Mouse (Mus musculus) gastrocnemius, postnatal 10 days (tissue): ENCODE results near the gene 1700003E16Rik. TPM values are rescaled to one million over a fixed set of nuclear protein-coding genes. Genes with fewer than 3 reads are reported as not detected.

Experiments used
- DNase-seq: peaks from one replicate; pipeline ENCODE4 v3.0.0; 2021; ENCODE audit warnings: mixed read lengths
- long read RNA-seq, 2 experiments: library from polyadenylated mRNA; stranded (forward); transcript quantifications; one replicate each; pipeline ENCODE4 v2.0.0; 2021
- total RNA-seq, 2 experiments: library from RNA; stranded (reverse); gene quantifications; 2 replicates each; pipeline ENCODE4 v1.2.3; 2021

The 1700003E16Rik gene
- total RNA-seq = under 1 TPM in 1 of 2 experiments, not detected in 1; 0.23 TPM
- long read RNA-seq, experiment 1 = 0 reads
- long read RNA-seq, experiment 2 = 0 reads

DNA sequence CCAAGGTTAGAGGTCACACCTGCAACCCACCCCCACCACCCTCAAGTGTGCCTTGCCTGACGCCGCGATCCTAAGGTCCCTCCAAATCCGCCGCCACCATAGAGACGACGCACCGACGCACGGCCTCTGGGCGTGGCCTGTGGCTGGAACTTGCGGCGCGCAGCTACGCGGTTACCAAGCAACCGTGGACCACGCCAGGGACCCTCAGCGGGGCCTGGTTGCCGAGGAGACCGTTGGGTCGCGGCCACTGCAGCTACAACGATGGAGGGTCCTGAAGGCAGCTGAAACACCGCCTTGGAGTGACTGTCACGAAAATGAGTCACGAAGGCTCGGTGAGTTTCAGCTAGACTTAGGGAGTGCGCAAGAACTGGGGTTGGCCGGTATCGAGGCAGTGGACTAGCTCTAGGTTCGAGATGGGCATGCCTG is at the start of gene 1700003E16Rik, which contains the start of gene Wdr54:
1700003E16Rik (plus strand) TSS at position 146 of the 426 bp plus-strand sequence.
Wdr54 (minus strand) TSS at position 139 of the 426 bp plus-strand sequence.
- DNase-seq = peak; percentile 48

DNA sequence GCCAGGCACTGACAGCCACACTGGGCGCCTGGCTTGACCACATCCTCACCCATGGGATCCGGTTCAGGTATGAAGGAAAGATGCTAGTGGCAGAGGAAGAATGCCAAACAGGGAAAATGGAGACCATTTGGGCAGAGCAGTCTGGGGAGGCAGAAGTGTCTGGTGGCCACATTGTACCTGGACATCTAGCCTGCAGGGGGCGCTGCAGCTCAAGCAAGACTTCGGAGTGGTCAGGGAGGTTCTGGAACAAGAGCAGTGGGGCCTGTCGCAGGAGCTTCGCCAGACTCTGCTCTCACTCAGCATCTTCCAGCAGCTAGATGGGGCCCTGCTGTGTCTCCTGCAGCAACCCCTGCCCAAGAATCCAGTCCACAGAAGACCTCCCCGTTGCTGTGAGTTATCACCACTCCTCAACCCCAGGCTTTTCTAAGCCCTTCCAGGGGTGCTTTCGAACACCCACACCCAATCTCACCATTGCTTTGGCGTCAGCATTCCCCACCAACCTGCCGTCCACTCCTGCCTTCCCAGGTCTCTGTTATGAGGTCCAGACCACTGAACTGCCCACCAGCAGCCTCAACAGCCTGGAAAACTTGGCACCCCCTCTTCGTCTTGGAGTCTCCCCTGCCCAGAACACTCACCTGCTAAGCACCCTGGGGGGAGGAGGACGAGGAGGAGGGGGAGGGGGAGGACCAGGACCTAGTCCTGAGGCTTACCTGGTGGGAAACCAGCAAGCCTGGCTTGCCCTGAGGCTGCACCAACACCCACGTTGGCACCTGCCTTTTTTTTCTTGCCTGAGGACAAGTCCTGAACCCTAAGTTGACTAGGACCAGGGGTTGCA is 48.4 kb upstream of the 1700003E16Rik start:
- DNase-seq = peak; percentile 88

DNA sequence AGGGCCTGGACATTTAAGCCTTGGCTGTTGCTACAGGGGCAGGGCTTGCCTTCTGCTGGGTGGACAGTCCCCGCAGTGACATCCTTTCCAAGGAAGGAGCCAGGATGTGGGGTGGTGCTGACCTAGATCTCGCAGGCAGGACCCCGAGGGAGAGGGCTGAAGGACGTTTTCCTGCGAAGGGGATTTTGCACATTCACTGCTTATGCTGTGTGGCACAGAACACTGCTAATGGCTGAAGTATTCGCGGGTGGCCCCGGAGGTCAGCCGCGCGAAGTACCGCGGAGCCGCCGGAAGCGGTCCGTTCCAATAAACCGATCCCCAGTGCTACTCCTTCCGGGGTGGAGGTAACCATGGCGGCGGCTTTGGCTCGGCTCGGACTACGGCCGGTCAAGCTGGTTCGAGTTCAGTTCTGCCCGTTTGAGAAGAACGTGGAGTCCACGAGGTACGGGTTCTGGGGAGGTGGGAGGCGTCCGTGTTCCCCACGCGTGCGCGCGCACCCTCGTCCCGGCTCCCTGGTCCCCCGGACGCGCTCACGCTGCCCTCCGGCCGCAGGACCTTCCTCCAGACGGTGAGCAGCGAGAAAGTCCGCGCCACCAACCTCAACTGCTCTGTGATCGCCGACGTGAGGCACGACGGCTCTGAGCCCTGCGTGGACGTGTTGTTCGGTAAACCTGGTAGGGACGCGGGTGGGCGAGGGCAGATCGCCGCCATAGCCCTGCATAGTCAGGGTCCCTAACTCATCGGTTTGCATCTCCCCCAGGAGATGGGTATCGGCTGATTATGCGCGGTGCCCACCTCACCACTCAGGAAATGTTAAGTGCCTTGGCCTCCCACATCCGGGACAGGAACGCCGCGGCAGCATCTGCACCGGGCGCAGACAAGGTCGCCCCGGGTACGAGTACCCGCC is 47.2 kb upstream of the 1700003E16Rik start, which contains the start of gene Mrpl53:
Mrpl53 (plus strand) TSS at position 279 of the 907 bp plus-strand sequence.
- DNase-seq = peak; percentile 84

- no peak for DNase-seq
Observed at GRCm38 (mm10) chr6:83111510-83112136, 44.6 kb upstream of the 1700003E16Rik start.

DNA sequence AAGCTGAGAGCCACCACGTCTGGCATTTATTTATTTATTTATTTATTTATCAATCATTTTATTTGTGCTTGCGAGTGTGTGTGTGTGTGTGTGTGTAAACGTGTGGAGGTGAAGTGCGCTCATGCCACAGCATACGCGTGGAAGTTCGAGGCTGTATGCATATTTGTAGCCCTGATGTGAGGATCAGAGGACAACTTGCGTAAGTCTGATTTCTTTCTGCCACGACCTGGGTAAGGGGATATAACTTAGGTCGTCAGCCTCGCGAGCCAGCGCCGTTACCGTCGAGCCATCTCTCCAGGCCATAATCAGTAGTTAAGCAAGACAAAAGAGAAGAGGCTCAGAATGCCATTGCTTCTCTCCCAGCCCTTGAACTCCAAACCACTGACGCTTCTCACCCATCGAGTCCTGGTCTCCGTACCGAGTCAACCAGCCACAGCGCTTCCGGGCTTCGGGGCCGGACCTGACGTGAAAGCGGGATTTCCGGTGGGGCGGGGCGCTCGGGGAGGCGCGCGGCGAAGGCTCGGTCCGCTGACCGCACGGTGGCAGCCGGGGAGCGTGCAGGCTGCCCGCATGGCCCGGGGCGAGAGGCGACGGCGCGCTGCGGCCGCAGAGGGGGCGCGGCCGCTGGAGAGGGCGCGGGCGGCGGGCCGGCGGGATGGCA is 41.1 kb upstream of the 1700003E16Rik start, which contains the start of gene Mogs:
Mogs (plus strand) TSS at position 486 of the 661 bp plus-strand sequence.
- peak; percentile 94 for DNase-seq

DNA sequence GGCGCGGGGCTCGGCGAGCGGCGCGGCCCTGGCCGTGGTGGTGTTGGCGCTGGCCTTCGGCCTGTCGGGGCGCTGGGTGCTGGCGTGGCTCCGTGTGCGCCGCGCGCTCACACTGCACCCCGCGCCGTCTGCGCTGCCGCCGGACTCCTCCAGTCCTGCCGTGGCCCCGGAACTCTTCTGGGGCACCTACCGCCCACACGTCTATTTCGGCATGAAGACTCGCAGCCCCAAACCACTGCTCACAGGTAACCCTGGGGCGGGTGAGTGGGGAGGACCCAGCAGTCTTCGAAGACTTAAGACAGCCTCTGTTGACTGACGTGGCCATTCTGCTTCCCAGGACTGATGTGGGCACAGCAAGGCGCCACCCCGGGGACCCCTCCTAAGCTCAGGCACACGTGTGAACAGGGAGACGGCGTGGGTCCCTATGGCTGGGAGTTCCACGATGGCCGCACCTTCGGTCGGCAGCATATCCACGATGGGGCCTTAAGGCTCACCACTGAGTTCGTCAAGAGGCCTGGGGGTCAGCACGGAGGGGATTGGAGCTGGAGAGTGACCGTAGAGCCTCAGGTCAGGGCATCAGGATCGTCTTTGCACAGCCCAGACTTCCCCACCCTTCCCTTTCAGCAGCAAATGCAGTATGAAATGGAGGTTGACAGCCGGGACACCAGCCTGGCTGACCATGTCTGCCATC is 40.4 kb upstream of the 1700003E16Rik start:
- DNase-seq = no peak

GRCm38 (mm10) chr6:83116373-83117164 is 39.6 kb upstream of the 1700003E16Rik start:
- no peak for DNase-seq

DNA sequence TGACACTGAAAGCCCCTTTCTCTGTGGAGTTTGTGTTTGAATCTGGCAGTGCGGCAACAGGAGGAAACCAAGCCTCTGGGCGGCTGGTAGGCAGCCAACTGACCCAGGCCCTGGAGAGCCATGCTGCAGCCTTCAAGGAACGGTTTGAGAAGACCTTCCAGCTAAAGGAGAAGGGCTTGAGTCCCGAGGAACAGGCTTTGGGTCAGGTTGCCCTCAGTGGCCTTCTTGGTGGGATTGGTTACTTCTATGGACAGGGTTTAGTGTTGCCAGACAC is 39.1 kb upstream of the 1700003E16Rik start:
- no peak for DNase-seq

GRCm38 (mm10) chr6:83117616-83118015 is 38.6 kb upstream of the 1700003E16Rik start:
- no peak for DNase-seq

DNA sequence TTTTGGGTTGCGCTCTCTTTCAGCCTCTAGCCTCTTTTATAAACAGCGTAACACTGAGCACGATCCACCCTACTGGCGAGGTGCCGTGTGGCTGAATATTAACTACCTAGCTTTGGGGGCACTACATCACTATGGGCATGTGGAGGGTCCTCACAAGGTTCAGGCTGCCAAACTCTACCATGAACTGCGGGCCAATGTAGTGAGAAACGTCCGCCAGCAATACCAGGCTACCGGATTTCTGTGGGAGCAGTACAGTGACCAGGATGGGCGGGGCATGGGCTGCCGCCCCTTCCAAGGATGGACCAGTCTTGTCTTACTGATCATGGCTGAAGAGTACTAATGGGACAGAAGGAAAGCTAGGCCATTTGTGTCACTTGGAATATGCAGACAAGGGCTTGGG is 37.8 kb upstream of the 1700003E16Rik start:
- DNase-seq = no peak

DNA sequence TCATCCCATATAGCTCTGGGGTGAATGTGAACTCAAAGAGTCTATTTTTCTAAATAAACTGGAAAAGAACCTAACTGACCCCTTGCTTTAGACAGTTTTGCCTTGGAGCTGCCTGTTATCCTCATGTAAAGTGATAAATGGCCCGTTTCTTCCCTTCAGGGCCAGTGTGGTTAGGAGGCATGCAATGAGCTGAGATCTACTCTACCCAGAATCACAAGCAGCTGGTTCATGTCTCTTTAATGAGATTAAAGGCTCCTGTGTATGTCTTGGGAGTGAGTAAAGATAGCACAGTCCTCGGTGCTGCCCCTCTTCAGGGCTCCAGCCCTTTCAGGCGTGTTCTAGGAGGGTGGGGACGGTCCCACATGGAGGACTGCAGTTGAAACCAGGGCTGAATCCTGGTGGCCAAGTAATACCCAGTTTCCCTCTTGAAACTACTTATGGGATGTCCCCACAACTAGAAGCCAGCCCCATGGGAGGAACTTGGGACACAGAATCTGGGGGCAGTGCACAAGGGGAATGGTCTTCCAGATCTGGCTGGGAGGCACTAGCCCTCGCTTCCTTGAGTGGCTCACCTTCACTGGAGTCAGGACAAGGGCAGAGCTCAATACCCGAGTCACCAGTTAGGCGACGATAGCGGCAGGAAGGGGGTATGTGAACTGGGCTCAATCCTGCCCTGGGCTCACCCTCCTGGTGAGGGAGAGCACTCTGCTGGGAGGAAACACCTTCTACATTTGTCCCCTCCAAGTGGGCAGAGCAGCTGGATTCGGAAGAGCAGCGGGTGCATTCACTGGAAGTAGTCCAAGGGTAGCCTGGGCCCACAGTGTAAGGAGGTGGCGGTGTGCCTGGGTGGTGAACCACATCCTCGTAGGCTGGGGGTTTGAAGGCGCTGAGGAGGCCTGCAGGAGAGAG is 37.1 kb upstream of the 1700003E16Rik start:
- DNase-seq = no peak

GRCm38 (mm10) chr6:83119734-83120051 is 36.5 kb upstream of the 1700003E16Rik start:
- DNase-seq = no peak

GRCm38 (mm10) chr6:83120930-83121862 is 35.0 kb upstream of the 1700003E16Rik start, which contains the start of gene Wbp1:
Gene Wbp1, minus strand, starts transcription at chr6:83121559.
- DNase-seq = peak; percentile 77

GRCm38 (mm10) chr6:83121863-83122710 is 34.1 kb upstream of the 1700003E16Rik start:
- peak; percentile 64 for DNase-seq

- DNase-seq = no peak
Observed at GRCm38 (mm10) chr6:83122961-83123360, 33.2 kb upstream of the 1700003E16Rik start.

GRCm38 (mm10) chr6:83124851-83125312 is 31.3 kb upstream of the 1700003E16Rik start:
- peak; percentile 86 for DNase-seq

DNA sequence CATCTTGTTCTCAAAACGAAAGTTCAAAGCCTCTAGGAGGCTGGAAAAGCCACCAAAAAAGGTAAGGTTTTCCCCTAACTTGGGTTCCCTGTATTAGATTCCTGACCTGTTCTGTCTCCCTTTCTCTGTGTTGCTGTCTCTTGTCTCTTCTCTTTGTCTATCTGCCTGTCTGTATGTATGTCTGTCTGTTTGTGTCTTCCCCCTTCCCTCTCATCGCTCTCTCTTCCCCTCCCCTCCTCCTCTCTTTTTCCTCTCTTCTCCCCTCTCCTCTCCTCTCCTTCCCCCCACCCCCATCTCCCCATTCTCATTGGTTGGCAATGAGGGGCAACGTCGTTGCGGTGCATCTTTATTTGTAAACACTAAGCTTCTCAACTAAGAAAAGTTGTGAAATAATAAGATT is 30.9 kb upstream of the 1700003E16Rik start, which contains the start of gene Ino80b:
Ino80b (minus strand) TSS at position 101 of the 400 bp plus-strand sequence.
- DNase-seq = no peak
